Mouse (Mus musculus): Measurements from ENCODE around the gene Sufu.

Gene Sufu

DNA sequence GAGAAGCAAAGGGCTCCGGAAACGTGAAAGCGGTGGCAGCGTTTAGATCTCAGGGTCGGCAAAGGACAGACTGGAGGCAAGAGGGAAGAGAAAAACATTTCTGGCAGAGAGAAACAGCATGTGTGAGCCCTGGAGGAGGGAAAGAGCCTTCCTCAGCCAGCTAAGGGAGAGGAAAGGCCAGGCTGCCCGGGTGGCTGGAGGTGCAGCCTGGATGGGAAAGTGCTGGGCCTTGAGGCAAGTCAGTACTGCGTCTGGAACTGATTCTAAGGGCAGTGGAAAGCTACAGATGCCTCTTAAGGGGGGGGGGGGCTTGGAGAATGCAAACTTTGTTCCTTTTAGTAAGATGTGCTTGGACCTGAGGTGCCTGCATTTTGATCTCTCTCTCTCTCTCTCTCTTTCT is 37.0 kb downstream of the Sufu start:
- DNase-seq: peak in 1 of 2 experiments; percentile 61

DNA sequence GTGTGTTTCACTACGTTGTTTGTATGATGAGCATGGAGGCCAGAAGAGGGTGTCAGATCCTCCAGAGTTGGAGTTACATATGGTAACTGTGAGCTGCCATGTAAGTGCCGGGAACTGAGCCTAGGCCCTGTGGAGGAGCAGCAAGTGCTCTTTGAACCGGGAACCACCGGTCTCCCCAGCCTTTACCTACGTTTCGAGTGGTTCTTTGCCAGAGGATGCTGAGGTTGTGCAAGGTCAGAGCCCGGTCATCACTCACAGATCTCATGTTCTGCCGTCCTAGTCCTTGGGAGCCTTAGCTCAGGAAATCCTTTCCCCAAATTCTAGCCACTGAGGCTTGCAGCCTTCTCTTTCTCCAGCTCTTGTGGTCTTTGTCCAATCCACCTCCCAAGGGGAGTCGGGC is 37.5 kb downstream of the Sufu start:
- peak; percentile 50 to 54 for DNase-seq

DNA sequence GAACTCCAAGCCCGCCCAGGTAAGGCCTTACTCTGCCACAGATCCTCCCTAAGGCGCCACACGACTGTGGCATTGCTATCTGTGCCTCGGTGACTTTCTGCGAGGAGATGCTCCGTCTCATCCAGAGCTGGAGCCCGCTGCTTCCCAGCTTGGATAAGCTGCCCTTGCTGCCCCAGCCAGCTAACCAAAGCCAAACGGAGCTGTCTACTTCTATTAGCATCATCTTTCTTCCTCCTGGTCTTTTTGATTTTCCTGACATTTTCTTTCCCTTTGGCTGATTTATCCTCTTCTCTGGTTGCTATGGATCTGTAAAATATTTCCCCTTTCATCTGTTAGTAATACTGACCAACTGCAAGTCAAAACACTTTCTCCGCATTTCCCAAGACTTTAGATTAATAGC is 37.9 kb downstream of the Sufu start:
- DNase-seq: peak; percentile 84 to 91

DNA sequence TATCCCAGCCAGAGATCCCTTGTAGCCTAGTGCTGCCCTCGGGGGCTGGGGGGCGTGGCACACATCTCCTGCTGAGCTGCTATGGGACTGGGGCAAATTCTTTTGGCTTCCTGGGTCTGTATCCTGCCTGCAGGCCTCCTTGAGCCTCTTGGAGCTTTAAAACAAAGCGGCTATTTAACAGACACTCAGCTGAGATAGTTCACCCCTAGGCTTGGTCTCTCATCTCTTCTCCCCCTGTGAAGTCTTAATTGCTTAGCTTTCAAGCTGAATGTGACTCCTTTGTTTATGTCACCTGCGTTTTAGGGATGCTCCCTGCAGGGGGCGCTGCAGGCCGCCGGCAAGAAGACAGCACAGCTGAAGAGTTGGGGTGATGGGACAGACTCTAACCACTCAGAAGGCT is 38.8 kb downstream of the Sufu start:
- DNase-seq: peak; percentile 59 to 69

DNA sequence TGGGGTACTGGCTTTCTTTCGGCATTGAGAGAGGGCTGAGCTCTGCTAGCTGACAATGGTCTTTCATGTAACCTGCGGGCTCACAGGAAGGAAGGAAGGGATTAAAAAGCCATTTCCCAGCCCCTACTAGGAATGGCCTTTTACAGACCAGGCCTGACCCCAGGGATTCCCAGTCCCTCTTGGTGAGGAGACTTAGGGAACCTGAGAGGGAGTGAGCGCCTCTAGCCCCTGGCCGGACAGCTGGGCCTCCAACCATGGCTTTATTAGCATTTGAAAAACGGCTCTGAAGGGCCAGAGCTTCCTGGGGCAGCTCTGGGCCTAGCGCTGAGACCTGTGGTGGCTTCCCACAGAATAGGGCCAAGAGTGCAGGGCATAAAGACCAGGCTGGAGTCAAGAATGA is 46.8 kb downstream of the Sufu start:
- DNase-seq: no peak

DNA sequence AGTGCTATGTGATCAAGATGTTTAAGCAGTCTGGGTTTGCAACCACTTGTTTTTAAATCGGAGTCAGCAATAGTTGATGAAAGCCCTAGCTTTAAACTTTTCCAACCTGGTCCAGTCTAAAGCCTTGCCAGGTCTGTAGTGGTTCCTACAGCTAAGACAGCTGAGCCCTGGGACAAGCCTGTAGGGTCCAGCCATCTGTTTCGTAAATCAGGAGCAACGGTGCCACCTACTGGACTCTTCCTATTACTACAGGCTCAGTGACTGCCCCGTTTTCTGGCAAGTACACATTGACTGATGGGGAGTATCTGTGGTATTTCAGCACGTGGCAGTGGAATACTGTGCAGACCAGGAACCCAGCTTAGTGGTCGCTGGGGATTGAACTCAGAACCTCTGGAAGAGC is 47.5 kb downstream of the Sufu start:
- peak; percentile 93 to 94 for DNase-seq

DNA sequence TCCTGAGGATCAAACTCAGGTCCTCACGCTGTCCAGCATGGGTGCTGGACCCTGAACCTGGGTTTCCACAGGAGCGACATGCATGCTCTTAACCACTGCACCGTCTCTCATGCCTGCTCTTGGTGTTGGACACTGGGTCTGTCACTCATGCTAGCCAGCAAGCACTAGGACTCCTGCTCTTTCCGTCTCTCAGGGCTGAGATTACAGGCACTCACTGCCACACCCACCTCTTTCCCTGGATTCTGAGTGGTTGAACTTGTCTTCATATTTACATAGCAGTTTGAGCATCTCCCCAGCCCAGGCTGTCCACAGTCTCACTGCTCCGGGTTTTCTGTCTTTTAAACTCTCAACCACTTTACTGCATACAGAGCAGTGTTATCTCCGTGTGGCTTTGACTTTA is 48.9 kb downstream of the Sufu start:
- DNase-seq: no peak

DNA sequence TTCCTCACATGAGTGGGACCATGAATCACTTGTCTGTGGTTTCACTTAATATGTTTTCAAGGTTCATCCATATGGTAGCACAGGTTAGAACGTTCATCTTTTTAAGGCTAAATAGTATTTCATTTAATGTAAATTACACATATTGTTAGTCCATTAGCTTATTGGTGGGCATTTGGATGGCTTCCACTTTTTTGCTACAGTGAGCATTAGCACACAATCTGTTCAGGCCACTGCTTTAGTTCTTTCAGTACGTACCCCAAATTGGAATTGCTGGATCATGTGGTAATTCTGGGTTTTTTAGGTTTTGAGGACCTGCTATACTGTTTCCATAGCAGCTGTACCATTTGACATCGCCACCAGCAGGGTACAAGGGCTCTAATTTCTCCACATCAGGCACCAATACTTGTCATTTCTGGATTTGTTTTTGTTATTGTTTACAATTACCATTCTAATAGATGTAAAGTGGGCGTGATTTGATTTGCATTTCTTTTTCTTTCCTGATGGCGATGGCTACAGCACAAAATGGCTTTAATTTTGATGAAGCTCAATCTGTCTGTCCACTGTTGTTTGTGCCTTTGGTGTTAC is 49.8 kb downstream of the Sufu start:
- peak; percentile 65 to 70 for DNase-seq

DNA sequence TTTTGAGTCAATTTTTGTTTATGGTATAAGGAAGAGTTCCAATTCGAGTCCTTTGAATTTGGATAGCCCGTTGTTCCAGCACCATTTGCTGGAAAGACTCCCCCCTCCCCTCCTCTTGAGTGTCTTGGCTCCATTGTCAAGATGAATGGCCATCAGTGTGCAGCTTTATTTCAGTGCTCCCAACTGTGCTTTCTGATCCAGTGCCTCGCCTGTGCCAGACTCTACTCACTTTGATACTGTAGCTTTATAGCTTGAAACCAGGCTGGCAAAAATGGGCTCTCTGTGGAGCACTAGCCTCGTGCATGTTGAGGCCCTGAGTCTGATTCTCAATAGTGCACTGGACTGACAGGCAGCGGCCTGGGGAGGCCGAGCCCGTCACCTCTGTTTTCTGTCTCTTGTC is 50.4 kb downstream of the Sufu start:
- peak; percentile 77 to 82 for DNase-seq

DNA sequence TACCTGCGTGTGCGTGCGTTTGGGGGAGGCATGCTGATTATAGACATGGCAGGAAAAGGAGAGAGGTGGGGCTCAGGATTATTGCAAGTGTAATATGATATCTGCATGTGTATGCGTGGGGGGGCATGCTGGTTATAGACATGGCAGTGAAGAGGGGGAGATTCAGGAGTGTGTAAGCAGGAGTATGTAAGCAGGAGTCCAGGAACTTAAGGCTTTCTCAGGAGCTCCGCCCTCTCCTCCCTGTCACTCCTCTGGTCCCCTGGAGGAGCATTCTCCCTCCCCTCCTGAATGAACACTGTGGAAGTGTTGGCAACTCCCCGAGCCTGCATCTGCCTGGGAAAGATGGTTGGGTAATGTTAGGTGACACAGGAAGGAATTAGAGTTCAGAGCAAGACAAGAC is 51.2 kb downstream of the Sufu start:
- DNase-seq: peak in 1 of 2 experiments; percentile 55

DNA sequence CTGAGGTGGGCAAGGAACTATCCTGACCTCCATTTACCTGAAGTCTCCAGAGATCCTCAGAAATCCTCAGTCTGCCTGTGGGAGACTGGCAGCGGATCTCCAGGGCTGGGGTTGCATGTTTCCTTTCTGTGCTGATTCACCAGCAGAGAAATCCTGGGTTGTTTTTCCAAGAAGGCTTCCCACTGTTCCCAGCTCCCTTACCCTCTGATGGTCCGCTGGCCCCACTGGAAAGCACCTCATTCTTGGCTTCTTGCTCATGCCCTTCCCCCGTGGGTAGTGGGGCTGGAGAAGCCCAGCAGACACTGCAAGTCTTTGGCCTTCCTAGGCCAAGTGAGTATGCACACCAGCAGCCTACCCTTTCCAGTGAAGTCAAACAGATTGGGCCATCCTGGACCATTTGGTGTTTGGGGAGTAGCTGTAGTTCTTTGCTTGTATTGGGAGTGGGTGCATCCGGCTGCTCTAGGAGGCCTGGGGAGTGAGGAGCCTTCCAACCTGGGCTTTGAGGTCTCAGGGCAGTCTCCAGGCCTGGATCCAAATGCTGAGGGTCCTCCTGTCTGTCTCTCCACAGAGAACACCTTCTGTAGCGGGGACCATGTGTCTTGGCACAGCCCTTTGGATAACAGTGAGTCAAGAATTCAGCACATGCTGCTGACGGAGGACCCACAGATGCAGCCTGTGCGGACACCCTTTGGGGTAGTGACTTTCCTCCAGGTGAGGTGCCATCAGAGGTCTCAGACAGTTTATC is 52.7 kb downstream of the Sufu start:
- peak in 1 of 2 experiments; percentile 54 for DNase-seq

DNA sequence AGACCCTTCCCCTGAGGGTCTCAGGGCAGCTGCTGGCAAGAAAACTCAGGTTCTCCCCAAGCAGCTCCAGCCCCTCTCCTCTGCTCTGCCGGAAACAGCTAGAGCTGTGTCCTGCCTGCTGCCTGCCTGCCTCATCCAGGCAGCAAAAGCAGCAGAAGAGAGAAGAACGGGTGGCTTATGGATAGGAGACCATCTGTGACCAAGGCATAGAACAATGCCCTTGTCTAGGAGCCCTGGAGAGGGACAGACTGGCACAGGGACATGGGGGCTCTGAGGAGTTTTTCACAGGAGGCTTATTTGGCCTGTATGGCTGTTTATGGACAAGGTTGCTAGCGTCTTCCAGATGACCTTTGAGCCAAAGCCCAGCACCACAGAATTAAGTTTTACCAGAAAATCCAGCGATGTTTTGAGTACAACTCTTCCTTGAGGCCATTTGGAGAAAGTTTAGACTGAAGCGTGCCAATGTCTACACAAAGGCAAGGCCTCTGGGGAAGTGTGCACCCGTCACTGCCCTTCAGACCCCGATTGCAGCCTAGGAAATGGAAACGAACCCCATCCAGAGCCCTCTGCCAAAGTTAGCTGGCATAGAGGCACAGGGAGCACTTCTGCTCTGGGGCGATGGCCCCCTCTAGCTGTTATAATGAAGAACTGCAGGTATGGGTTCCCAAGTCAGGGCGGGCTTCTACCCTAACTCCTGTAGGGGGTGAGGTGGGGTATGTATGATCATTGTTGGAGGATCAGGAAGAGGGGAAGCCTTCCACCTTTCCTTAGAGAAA is 55.5 kb downstream of the Sufu start:
- DNase-seq: peak; percentile 85 to 86

DNA sequence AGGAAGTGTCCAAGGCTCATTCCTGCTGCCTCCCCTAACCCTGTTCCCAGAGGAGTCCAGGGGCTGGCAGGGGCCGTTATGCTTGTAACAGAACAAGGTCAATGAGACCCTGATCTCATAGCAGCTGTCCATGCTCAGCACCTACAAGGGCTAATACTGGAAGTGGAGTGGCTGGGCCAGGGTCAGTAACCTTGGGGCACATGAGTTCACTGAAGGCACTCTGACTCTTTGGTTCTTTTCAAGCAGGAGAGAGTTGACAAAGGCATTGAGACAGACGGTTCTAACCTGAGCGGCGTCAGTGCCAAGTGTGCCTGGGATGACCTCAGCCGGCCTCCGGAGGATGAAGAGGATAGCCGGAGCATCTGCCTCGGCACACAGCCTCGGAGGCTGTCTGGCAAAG is 56.2 kb downstream of the Sufu start:
- DNase-seq: peak in 1 of 2 experiments; percentile 47

DNA sequence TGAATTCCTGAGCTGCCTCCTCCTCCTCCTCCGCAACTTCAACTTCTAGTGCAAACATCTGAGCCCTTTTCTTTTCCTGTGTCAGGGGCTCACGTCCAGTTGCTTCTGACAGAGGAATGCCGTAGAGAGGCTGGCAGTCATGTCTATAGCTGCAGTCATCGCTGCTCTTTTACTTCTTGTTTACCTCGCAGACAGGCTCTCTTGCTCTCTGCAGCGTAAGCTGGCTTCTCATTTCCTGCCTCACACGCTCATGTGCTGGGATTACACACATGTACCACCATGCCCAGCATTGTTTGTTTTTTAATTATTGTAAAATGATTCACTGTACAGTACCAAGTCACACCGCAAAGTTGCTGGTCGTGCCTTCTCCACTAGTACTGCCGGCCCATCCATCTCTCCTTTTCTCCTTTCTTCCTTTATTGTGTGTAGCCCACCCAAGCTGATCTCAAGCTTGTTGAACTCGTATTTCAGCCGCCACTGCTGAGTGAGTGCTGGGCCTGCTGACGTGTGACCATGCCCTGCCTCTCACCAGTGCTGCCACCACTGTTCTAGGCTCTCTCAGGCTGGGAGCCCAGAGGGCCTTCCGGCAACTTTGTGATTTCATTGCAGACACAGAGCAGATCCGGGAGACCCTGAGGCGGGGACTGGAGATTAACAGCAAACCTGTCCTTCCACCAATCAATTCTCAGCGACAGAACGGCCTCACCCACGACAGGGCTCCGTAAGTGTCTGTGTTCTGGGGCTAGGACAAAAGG is 57.6 kb downstream of the Sufu start:
- DNase-seq: no peak

DNA sequence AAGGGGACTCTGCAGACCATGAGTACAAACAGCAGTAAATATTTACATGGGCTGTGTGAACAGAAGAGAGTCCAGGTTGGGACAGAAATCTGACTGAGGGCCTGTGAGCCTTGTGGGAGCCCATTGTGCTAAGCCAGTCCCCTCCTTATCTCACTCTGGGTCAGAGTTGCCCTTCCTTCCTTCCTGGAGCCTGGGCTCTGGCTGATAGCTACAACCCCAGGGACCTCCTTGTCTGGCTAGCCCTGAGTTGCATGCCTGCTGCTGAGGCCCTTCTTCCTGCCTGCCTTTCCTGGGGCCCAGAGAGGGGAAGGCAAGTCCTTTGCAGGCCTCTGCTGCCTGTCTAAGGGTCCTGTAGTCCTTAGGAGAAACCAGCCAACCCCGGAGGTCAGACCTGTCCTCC is 58.3 kb downstream of the Sufu start:
- DNase-seq: no peak

DNA sequence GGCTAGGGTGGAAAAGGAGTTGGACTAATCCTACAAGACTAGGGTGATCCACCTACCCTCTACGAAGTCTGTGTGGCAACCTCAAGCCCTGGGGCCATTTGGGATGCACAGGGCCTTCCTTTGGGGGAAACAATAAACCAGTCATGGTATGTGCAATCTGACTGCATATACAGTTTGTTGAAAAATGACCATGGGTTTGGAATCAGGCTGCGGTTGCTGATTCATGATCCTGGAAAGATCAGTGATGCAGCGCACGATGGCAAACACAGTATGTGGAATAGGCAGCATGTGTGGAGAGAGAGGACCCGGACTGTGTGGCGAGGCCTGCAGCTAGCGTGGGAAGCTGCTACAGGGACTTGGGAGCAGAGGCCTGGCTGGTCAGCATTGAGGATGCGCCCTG is 58.9 kb downstream of the Sufu start:
- no peak for DNase-seq

DNA sequence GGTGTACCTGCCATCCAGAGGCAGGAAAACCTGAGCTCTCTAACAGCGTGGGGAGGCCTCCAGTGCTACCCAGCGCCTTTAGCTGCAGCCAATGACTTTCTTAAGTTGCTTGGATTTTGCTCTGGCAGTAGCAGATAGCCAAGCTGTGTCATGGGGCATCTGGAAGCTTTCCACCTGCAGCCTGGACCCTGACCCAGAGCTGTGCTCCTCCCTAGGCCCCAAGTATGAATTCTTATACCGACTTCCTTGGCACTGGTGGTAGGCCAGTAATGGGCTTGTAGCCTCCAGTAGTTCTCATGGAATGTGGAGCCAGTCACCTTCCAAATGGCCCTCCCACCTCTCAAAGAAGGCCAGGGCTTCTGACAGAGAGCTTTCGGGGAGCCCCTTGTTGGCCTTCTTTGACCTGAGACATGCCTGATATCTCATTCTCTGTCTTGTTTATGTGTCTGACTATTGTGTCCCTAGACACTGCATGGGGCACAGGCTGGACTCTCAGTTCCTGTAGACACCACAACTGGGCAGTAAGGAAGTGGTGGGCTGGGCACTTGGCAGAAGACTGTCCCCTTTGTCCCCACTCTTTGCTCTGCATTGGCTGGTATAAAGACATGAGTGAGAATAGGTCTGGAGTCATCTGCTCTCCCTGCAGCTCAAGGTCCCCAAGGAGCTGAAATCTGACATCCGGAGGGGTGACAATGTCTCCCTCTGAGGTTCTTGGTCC is 59.5 kb downstream of the Sufu start:
- DNase-seq: no peak

DNA sequence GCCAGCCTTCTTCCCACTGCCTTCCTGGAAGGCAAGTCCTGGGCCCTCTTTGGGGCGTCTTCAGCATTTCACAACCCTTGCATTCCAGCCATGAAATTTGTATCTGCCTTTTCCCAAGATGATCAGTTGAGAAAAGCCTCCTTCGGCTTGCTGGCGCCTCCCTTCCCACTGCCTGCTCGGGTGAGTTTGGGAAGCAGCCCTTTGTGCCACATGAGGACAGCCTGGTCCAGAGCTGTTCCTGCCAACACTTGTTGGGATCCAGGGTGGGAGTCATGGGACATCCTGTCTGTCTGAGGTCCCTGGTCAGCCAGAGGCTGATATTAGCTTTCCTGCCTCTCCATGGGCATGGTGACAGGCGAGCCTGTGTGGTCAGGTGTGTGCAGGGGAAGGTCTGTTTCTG is 61.1 kb downstream of the Sufu start:
- DNase-seq: no peak

DNA sequence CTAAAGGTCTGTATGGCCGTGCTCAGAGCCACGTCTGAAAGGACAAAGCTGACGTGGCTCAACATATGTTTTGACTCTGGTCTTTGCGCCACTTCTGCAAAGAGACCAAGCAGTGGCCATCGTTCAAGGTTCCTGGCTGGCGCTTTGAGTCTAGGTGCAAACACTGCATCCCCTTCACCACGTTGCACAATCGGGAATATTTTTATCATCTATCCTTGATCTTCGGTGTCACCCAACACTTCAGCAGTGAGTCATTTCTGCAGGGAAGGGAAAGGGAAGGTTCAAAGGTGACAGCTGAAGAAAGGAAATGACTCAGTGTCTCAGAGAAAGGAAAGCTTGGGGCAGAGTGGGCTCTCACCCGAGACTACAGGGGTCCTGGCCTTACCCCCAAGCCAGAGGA is 62.6 kb downstream of the Sufu start:
- no peak for DNase-seq

DNA sequence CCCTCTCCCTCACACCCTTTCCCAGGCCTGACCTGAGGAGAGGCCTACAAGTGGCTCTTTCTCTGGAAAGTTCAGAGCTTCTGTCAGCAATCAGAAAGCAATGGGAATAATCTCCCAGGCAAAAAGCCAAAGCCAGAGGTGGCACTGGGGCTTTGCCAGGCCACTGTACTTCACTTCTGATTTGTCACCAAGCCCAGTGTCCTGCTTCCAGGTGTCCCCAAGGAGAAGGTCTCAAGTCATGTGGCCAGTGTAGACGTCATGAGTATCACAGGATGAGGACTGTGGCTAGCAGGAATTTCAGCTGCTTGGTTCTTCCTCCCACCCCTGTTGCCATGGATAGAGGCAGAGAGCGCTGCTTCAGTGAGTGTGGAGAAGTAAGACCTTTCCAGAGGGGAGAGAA is 63.2 kb downstream of the Sufu start:
- DNase-seq: no peak

DNA sequence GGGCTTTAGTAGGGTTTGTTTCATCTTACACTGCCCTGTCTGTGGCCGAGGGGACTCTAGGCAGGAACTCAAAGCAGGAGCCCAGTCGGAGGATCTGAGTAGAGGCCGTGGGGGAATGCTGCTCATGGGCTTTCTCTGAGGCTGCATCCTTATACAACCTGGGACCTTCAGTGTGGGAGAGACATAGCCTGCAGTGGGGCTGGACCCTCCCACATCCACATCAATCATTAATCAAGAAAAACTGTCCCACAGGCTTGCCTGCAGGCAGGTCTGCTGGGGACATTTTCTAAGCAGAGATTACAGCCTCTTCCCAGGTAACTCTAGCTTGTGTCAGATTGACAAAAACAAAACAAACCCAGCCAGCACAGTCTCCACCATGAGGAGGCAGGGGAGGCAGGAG is 65.9 kb downstream of the Sufu start:
- no peak for DNase-seq

DNA sequence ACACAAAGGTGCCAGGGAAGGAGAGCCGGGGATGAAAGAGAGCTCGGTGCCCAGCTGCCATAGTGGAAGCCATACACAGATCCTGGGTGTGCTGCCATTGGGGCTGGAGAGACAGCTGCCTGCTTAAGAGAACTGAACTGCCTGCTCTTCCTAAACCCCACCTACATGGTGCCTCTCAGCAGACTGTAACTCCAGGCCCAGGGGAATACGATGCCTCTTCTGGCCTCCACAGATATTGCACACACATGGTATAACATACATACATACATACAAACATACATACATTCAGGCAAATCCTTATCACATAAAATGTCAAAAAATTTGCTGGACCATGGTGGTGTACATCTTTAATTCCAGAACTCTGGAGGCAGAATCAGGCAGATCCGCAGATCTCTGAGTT is 66.8 kb downstream of the Sufu start:
- no peak for DNase-seq

DNA sequence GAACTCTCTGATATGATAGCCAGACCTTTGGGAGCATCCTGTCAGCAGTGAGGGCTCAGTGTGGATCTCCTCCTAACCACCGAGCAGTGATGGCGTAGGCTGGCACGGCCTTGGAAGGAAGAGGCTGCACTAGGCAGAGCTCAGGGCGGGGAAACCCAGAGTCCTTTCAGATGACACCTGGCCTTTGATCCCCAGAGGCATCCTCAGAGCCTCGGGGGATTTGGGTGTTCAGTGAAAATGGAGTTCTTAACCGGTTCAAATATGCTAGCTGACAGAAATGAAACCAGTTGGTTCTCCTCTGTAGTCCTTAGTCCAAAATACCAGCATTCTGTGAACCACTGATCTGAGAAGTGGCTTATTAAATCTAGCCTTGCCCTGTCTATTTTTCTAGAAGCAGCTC is 69.5 kb downstream of the Sufu start:
- DNase-seq: no peak

All from cerebellum, postnatal 10 days (tissue).